Mouse (Mus musculus): ENCODE data around the gene Sec14l1. TPM values are rescaled to one million over a fixed set of nuclear protein-coding genes. Genes with fewer than 3 reads are reported as not detected.

The Sec14l1 gene
- polyA plus RNA-seq, 1 experiment from 2014 or later = 30.4 TPM

DNA sequence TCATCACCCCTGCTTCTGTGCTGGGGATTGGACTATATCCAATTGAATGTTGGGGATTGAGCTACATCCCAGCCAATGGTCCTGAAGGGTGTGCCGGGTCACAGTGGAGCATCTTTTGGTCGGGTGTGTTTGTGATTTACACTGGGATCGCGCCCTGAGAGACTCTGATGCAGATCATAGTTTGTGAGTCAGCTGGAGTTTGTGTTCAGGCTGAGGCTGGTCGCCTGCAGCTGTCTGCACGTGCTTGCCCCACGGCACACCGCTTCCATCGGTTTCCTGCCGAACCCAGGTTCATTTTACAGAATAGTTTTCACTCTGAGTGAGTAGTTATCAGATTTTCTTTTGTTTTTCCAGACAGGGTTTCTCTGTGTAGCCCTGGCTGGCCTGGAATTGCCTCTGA lies 9.6 kb downstream of the Sec14l1 start:
- no peaks in the 10 kb centered on the region for H3K36me3 ChIP-seq
- peaks cover 9% of the 10 kb centered on the region for H3K27me3 ChIP-seq (replicated peaks)
- ATAC-seq = no peak
- H3K27ac ChIP-seq = no peak overlapping the region
- 66% methylated on average over 10 of the region's 10 CpGs for WGBS
- H3K4me3 ChIP-seq (replicated peaks) = no peak overlapping the region
- H3K9me3 ChIP-seq = no peaks in the 10 kb centered on the region
- H3K9ac ChIP-seq = no peak overlapping the region
- no peak overlapping the region for H3K4me2 ChIP-seq (replicated peaks)
- H3K4me1 ChIP-seq (replicated peaks) = peaks cover 39% of the 10 kb centered on the region

GRCm38 (mm10) chr11:117127250-117127837 lies 12.4 kb downstream of the Sec14l1 start:
- no peak for ATAC-seq
- no peak overlapping the region for H3K4me2 ChIP-seq (replicated peaks)
- H3K27ac ChIP-seq = peak overlapping the region; percentile 65
- WGBS = 40% methylated on average over 13 of the region's 13 CpGs
- H3K9ac ChIP-seq = no peak overlapping the region
- no peaks in the 10 kb centered on the region for H3K27me3 ChIP-seq (replicated peaks)
- H3K4me3 ChIP-seq (replicated peaks) = no peak overlapping the region
- H3K9me3 ChIP-seq = no peaks in the 10 kb centered on the region
- H3K36me3 ChIP-seq = no peaks in the 10 kb centered on the region
- H3K4me1 ChIP-seq (replicated peaks) = peaks cover 34% of the 10 kb centered on the region

- no peaks in the 10 kb centered on the region for H3K9me3 ChIP-seq
- no peaks in the 10 kb centered on the region for H3K27me3 ChIP-seq (replicated peaks)
- H3K4me3 ChIP-seq (replicated peaks) = no peak overlapping the region
- peak overlapping the region; percentile 65 for H3K27ac ChIP-seq
- no peak overlapping the region for H3K9ac ChIP-seq
- no peak overlapping the region for H3K4me2 ChIP-seq (replicated peaks)
- peak; percentile 39; the same call in 1 of the 2 replicates for ATAC-seq
- peaks cover 34% of the 10 kb centered on the region for H3K4me1 ChIP-seq (replicated peaks)
- no peaks in the 10 kb centered on the region for H3K36me3 ChIP-seq
- 24% methylated on average over 12 of the region's 12 CpGs for WGBS
These were observed 13.1 kb downstream of the Sec14l1 start for GRCm38 (mm10) chr11:117127931-117128548.

- ATAC-seq = peak; percentile 22; the same call in 1 of the 2 replicates
- peak overlapping the region; percentile 69; the same call in 1 of the 2 replicates for H3K27ac ChIP-seq
These were observed 14.5 kb downstream of the Sec14l1 start for GRCm38 (mm10) chr11:117129473-117129872.

GRCm38 (mm10) chr11:117130068-117130467 lies 15.1 kb downstream of the Sec14l1 start:
- H3K9me3 ChIP-seq = no peaks in the 10 kb centered on the region
- H3K4me2 ChIP-seq (replicated peaks) = no peak overlapping the region
- no peak for ATAC-seq
- no peak overlapping the region for H3K9ac ChIP-seq
- no peak overlapping the region for H3K4me3 ChIP-seq (replicated peaks)
- H3K4me1 ChIP-seq (replicated peaks) = peaks cover 36% of the 10 kb centered on the region
- no peaks in the 10 kb centered on the region for H3K36me3 ChIP-seq
- H3K27ac ChIP-seq = peak overlapping the region; percentile 69; the same call in 1 of the 2 replicates
- WGBS = 84% methylated on average over 8 of the region's 8 CpGs
- H3K27me3 ChIP-seq (replicated peaks) = no peaks in the 10 kb centered on the region

More at GRCm38 (mm10) chr11:117129473-117129872, 14.5 kb downstream of the Sec14l1 start:
- Histone ChIP-seq H3K9me3 (no peaks in the 10 kb centered on the region), H3K4me2 (replicated peaks) (no peak overlapping the region), H3K4me1 (replicated peaks) (peaks cover 31% of the 10 kb centered on the region), H3K9ac (no peak overlapping the region), H3K4me3 (replicated peaks) (no peak overlapping the region), H3K27me3 (replicated peaks) (no peaks in the 10 kb centered on the region), H3K36me3 (no peaks in the 10 kb centered on the region)
- WGBS = 57% methylated on average over 11 of the region's 11 CpGs

DNA sequence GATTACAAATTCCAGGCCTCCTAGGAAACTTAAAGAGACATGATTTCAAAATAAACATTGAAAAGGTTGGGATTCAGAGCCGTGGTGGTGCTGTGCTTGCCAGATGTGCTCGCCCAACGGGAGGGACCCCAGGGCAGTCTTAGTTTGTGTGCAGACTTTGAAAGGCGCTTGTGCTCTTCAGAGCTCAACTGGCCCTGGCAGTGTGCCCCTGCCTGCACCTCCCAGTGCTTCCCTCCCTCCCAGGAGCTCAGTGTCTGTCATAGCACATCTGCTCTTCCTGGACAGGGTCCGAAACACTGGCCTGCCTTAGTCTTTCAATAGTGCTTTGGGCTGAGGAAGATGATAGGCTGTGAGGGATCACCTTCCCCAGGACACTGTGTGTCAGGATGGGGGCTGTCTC lies 15.9 kb downstream of the Sec14l1 start:
- ATAC-seq = peak; percentile 28; the same call in 1 of the 2 replicates
- no peaks in the 10 kb centered on the region for H3K9me3 ChIP-seq
- no peak overlapping the region for H3K9ac ChIP-seq
- no peak overlapping the region for H3K4me2 ChIP-seq (replicated peaks)
- no peak overlapping the region for H3K4me3 ChIP-seq (replicated peaks)
- WGBS = 47% methylated on average over 5 of the region's 5 CpGs
- peaks cover 44% of the 10 kb centered on the region for H3K4me1 ChIP-seq (replicated peaks)
- peak overlapping the region; percentile 69 for H3K27ac ChIP-seq
- no peaks in the 10 kb centered on the region for H3K27me3 ChIP-seq (replicated peaks)
- no peaks in the 10 kb centered on the region for H3K36me3 ChIP-seq

DNA sequence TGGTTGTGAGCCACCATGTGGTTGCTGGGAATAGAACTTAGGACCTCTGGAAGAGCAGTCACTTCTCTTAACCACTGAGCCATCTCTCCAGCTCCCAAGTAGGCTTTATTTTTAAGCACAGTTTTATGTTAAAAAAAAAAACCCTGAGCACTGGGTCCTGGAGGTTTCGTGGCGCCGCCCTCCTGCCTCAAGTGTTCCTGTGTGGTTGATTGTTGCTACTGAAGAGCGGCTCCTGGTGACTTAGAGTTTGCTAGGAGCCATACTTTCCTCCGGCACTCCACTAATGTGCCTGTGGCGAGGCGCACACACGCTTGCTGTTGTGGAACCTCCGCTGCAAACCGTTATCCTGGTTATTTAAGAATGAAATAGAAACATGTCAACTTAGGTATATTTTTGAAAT lies 16.5 kb downstream of the Sec14l1 start:
- Histone ChIP-seq H3K36me3 (no peaks in the 10 kb centered on the region), H3K27me3 (replicated peaks) (no peaks in the 10 kb centered on the region), H3K27ac (peak overlapping the region; percentile 69; the same call in 1 of the 2 replicates), H3K9ac (no peak overlapping the region), H3K4me2 (replicated peaks) (no peak overlapping the region), H3K4me1 (replicated peaks) (peaks cover 46% of the 10 kb centered on the region), H3K4me3 (replicated peaks) (no peak overlapping the region), H3K9me3 (no peaks in the 10 kb centered on the region)
- no peak for ATAC-seq
- WGBS = 92% methylated on average over 10 of the region's 10 CpGs

DNA sequence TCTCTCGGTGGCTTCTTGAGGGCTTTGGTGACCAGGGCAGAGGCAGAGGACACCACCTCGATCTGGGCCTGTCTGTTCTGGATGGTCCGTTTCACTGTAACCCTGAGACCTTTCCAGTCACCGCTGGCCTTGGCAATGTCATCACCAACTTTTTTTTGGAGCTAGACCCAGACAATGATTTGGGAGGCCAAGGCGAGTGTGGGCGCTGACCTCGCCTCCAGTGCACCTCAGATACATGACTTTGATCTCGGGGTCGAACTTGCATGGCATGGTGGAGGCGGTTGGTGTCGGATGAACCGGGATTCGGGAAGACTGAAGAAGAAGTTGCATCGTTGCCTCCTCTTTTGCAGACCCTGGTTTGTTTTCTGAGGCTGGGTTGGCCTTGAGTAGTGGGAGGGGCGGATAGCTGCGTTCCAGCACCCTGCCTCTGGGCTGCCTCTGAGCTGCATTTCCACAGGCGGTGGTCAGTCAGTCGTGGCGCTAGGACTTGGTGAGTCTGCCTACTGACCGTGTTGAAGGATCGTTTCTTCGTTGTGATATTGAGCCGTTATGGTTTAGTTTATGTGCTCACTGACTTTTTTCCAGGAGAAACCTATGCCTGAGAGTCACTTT lies 19.9 kb downstream of the Sec14l1 start:
- Histone ChIP-seq H3K4me2 (replicated peaks) (no peak overlapping the region), H3K4me3 (replicated peaks) (no peak overlapping the region), H3K9ac (no peak overlapping the region), H3K27ac (0 out of 2 replicates have a peak overlapping the region, but pooled peaks have one; percentile 79), H3K4me1 (replicated peaks) (peaks cover 30% of the 10 kb centered on the region), H3K9me3 (no peaks in the 10 kb centered on the region), H3K27me3 (replicated peaks) (no peaks in the 10 kb centered on the region), H3K36me3 (no peaks in the 10 kb centered on the region)
- no peak for ATAC-seq
- WGBS = 66% methylated on average over 23 of the region's 23 CpGs

GRCm38 (mm10) chr11:117135457-117136290 lies 20.7 kb downstream of the Sec14l1 start:
- no peaks in the 10 kb centered on the region for H3K36me3 ChIP-seq
- H3K27me3 ChIP-seq (replicated peaks) = no peaks in the 10 kb centered on the region
- H3K4me1 ChIP-seq (replicated peaks) = peaks cover 22% of the 10 kb centered on the region
- no peak overlapping the region for H3K4me3 ChIP-seq (replicated peaks)
- peak overlapping the region; percentile 79 for H3K27ac ChIP-seq
- H3K4me2 ChIP-seq (replicated peaks) = peak overlapping the region; percentile 14; the same call in 1 of the 2 replicates
- WGBS = 35% methylated on average over 17 of the region's 17 CpGs
- H3K9ac ChIP-seq = peak overlapping the region; percentile 17
- no peaks in the 10 kb centered on the region for H3K9me3 ChIP-seq
- ATAC-seq = no peak

DNA sequence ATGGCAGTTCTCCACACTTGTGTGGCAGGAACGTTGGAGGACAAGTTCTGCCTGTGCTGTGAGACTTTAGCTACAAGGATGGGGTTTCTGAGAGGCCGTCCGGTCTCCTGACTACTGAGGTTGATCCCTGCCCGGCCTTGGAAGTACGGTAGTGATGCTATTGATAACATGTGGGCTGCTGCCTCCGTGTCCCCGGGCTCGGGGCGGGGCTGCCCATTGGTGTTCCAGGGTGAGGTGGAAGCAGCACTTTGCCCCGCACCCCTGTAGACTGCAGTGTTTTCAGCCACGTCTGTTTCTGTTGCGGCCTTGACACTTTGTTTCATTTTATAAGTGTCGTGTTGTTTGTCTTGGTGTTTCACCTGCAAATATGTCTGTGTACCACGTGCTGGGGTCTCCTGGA lies 21.9 kb downstream of the Sec14l1 start:
- no peaks in the 10 kb centered on the region for H3K9me3 ChIP-seq
- H3K4me2 ChIP-seq (replicated peaks) = no peak overlapping the region
- no peak overlapping the region for H3K9ac ChIP-seq
- H3K27ac ChIP-seq = peak overlapping the region; percentile 9; the same call in 1 of the 2 replicates
- WGBS = 68% methylated on average over 14 of the region's 14 CpGs
- H3K4me3 ChIP-seq (replicated peaks) = no peak overlapping the region
- H3K27me3 ChIP-seq (replicated peaks) = no peaks in the 10 kb centered on the region
- peaks cover 20% of the 10 kb centered on the region for H3K4me1 ChIP-seq (replicated peaks)
- ATAC-seq = peak; percentile 40; the same call in 1 of the 2 replicates
- no peaks in the 10 kb centered on the region for H3K36me3 ChIP-seq

DNA sequence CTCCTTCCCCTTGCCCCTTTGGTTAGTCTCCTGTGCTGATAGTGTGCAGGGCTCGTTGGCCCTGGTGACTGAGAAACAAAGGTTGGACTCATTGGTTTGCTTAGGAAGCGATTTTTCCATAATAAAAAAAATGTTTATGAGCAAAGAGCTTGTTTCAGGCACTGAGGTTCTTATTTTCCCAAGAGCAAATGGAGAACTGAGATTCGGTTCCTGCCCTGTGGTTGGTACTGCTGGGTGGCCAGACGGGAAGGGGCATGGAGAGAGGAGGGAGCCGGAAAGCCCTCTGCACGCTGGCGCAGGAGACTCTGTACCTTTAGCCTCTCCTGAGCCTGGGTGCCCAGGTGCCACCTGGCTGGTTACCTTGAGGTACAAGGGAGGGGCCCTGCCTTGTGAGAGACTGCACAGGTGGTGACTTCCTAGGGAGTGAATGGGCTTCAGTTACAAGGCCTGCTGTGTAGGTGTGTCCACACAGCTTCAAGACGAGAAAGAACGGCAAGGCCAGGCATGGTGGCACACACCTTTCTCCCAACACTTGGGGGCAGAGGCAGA lies 23.3 kb downstream of the Sec14l1 start:
- WGBS = 80% methylated on average over 9 of the region's 9 CpGs
- no peak overlapping the region; the same call in 1 of the 2 replicates for H3K27ac ChIP-seq
- H3K9me3 ChIP-seq = no peaks in the 10 kb centered on the region
- H3K36me3 ChIP-seq = no peaks in the 10 kb centered on the region
- no peak overlapping the region for H3K9ac ChIP-seq
- peak; percentile 66 for ATAC-seq
- no peak overlapping the region for H3K4me2 ChIP-seq (replicated peaks)
- no peak overlapping the region for H3K4me3 ChIP-seq (replicated peaks)
- H3K4me1 ChIP-seq (replicated peaks) = peaks cover 20% of the 10 kb centered on the region
- no peaks in the 10 kb centered on the region for H3K27me3 ChIP-seq (replicated peaks)

Data from intestine, embryonic 15.5 days (tissue).